Mouse (Mus musculus): ENCODE results near the gene Hs3st2.

DNA sequence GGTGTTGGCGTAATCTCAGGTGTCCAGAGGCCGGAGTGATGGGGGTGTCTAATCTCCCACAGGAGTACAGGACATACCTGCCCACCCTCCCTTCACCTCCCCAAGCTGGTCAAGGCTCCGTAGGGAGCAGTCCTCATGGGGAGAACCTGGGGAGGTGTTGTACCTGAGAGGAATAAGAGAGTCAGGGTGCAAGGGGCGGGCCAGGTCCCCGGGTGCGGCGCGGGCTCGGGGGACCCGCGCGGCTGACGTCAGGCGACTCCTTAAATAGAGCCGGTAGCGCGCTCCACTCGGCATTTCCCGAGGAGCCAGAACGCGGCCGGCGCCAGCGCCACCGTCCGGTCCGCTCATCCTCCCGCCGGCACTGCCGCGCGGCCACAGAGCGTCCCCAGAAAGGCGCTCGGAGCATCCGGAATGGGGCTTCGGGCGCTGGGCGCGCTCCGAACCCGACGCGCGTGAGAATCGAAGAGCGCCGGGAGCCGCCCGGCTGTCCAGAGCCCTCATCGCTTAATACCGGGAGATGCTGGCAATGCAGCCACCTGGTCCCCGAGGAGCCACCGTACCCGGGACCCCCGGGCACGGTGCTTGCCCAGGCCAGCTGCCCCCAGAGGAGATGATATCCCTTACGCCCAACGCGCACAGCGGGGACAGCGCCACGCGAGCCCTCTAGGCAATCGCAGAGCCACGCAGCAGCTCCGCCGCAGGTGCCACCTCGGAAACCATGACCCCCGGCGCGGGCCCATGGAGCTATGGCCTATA is 503 bp downstream of the Hs3st2 start:
- no peak for TF ChIP-seq EP300 (IDR thresholded peaks at IDR 0.05)
- TF ChIP-seq CTCF (IDR thresholded peaks at IDR 0.05), result no peak

Data from lung, postnatal 0 days (tissue).